Mouse (Mus musculus): ENCODE measurements at regions not wholly inside any gene's neighbourhood (a gene's known extent, or its start where the extent isn't known, plus 50 kb on each side); places are given as distances from the start of the nearest gene placed in this dataset.

GRCm38 (mm10) chr1:182071922-182072321 is 52.1 kb upstream of the Enah start:
- Histone ChIP-seq H3K4me2 (ENCODE audit: low read depth, low read length) (no peak overlapping the region), H3K4me3 (ENCODE audit: low read length) (no peak overlapping the region), H3K27me3 (ENCODE audit: insufficient read depth, low read length) (no peaks in the 10 kb centered on the region), H3K4me1 (ENCODE audit: insufficient read depth, low read length) (no peaks in the 10 kb centered on the region), H3K9ac (replicated peaks; ENCODE audit: low read length) (no peak overlapping the region), H3K36me3 (ENCODE audit: insufficient read depth, low read length) (no peaks in the 10 kb centered on the region), H3K27ac (no peak overlapping the region), H3K9me3 (ENCODE audit: low read length) (no peaks in the 10 kb centered on the region)
- 88% methylated on average over 9 of the region's 9 CpGs for WGBS
- no peak for TF ChIP-seq CTCF (IDR thresholded peaks at IDR 0.05; ENCODE audit: low read depth)
- DNase-seq (ENCODE audit: low spot score): no peak
- no peak for ATAC-seq

- no peaks in the 10 kb centered on the region for H3K36me3 ChIP-seq (ENCODE audit: insufficient read depth, low read length)
- no peak for DNase-seq (ENCODE audit: low spot score)
- WGBS: 81% methylated on average over 6 of the region's 6 CpGs
- no peak overlapping the region for H3K4me3 ChIP-seq (ENCODE audit: low read length)
- H3K9ac ChIP-seq (replicated peaks; ENCODE audit: low read length): no peak overlapping the region
- no peak overlapping the region for H3K27ac ChIP-seq
- H3K4me1 ChIP-seq (ENCODE audit: insufficient read depth, low read length): no peaks in the 10 kb centered on the region
- H3K4me2 ChIP-seq (ENCODE audit: low read depth, low read length): no peak overlapping the region
- H3K9me3 ChIP-seq (ENCODE audit: low read length): peaks cover 2% of the 10 kb centered on the region; the same call in 1 of the 2 replicates
- no peak for TF ChIP-seq CTCF (IDR thresholded peaks at IDR 0.05; ENCODE audit: low read depth)
- ATAC-seq: no peak
- no peaks in the 10 kb centered on the region for H3K27me3 ChIP-seq (ENCODE audit: insufficient read depth, low read length)
Observed at GRCm38 (mm10) chr1:182073180-182073579, 51.4 kb upstream of the Srp9 start.

- Histone ChIP-seq H3K4me3 (ENCODE audit: low read length) (no peak overlapping the region), H3K36me3 (ENCODE audit: insufficient read depth, low read length) (no peaks in the 10 kb centered on the region), H3K4me2 (ENCODE audit: low read depth, low read length) (no peak overlapping the region), H3K27ac (no peak overlapping the region), H3K27me3 (ENCODE audit: insufficient read depth, low read length) (no peaks in the 10 kb centered on the region), H3K9ac (replicated peaks; ENCODE audit: low read length) (no peak overlapping the region), H3K9me3 (ENCODE audit: low read length) (peaks cover 5% of the 10 kb centered on the region; the same call in 1 of the 2 replicates), H3K4me1 (ENCODE audit: insufficient read depth, low read length) (no peaks in the 10 kb centered on the region)
- peak; percentile 43; the same call in 1 of the 2 replicates for ATAC-seq
- TF ChIP-seq CTCF (IDR thresholded peaks at IDR 0.05; ENCODE audit: low read depth): no peak
- peak; percentile 50 for DNase-seq (ENCODE audit: low spot score)
- WGBS: 68% methylated on average over 10 of the region's 10 CpGs
Observed at GRCm38 (mm10) chr1:182074265-182074664, 50.3 kb upstream of the Srp9 start.
